Mouse (Mus musculus) kidney, embryonic 14.5 days (tissue): ENCODE results near the gene Lama2. TPM values are rescaled to one million over a fixed set of nuclear protein-coding genes. Genes with fewer than 3 reads are reported as not detected.

ENCODE experiments used
- ATAC-seq: fragments of 200-750 bp; cut with Nextera tagmentation; 2 replicates; pipeline ENCODE4 v1.8.0; 2017; ENCODE audit warnings: moderate number of reproducible peaks, mild to moderate bottlenecking, moderate TSS enrichment, moderate library complexity; ENCODE audit not compliant: low FRiP score, low TSS enrichment
- H3K27ac ChIP-seq: fragments of 300-500 bp; sonication (generic); 2 replicates; pipeline ENCODE4 v1.5.1; 2014; ENCODE audit warnings: low read depth, mild to moderate bottlenecking, low read length, moderate library complexity, mixed read lengths
- H3K27me3 ChIP-seq: fragments of 300-500 bp; sonication (generic); 2 replicates; pipeline ENCODE4 v1.6.1; 2014; ENCODE audit warnings: mild to moderate bottlenecking, low read length; ENCODE audit not compliant: control insufficient read depth, insufficient read depth
- H3K36me3 ChIP-seq: fragments of 300-500 bp; sonication (generic); 2 replicates; pipeline ENCODE4 v1.6.1; 2014; ENCODE audit warnings: low read length, mixed read lengths; ENCODE audit not compliant: control insufficient read depth, insufficient read depth
- H3K4me1 ChIP-seq: fragments of 300-500 bp; sonication (generic); 2 replicates; pipeline ENCODE4 v1.6.1; 2014; ENCODE audit warnings: low read length, mixed read lengths; ENCODE audit not compliant: control insufficient read depth, insufficient read depth
- H3K4me2 ChIP-seq: fragments of 300-500 bp; sonication (generic); replicated peaks from 2 replicates; pipeline ENCODE4 v1.6.1; 2014; ENCODE audit warnings: low read depth, mild to moderate bottlenecking, low read length
- H3K4me3 ChIP-seq: fragments of 300-500 bp; sonication (generic); 2 replicates; pipeline ENCODE4 v1.5.1; 2014; ENCODE audit warnings: mild to moderate bottlenecking, low read length
- H3K9ac ChIP-seq: fragments of 300-500 bp; sonication (generic); 2 replicates; pipeline ENCODE4 v1.6.1; 2014; ENCODE audit warnings: low read depth, mild to moderate bottlenecking, low read length, moderate library complexity
- H3K9me3 ChIP-seq: fragments of 300-500 bp; sonication (generic); 2 replicates; pipeline ENCODE4 v1.6.1; 2016; ENCODE audit warnings: low read length; ENCODE audit not compliant: control insufficient read depth
- WGBS: fragments of 180-500 bp; shearing (Covaris S2); extraction: QIAGEN DNeasy Blood & Tissue Kit; methylation state at CpG from one replicate; pipeline ENCODE4 v1.1.7; 2014; 5-methylcytosine and 5-hydroxymethylcytosine counted together
- polyA plus RNA-seq: library from polyadenylated mRNA; unstranded; fragments of >200 nt; fragmentation: Nextera tagmentation; extraction: Ambion mirVana; gene quantifications from 2 replicates; pipeline ENCODE4 v1.2.1, GENCODE M21; 2014

Gene Lama2
- polyA plus RNA-seq, 1 experiment from 2014 or later: 18.1 TPM

DNA sequence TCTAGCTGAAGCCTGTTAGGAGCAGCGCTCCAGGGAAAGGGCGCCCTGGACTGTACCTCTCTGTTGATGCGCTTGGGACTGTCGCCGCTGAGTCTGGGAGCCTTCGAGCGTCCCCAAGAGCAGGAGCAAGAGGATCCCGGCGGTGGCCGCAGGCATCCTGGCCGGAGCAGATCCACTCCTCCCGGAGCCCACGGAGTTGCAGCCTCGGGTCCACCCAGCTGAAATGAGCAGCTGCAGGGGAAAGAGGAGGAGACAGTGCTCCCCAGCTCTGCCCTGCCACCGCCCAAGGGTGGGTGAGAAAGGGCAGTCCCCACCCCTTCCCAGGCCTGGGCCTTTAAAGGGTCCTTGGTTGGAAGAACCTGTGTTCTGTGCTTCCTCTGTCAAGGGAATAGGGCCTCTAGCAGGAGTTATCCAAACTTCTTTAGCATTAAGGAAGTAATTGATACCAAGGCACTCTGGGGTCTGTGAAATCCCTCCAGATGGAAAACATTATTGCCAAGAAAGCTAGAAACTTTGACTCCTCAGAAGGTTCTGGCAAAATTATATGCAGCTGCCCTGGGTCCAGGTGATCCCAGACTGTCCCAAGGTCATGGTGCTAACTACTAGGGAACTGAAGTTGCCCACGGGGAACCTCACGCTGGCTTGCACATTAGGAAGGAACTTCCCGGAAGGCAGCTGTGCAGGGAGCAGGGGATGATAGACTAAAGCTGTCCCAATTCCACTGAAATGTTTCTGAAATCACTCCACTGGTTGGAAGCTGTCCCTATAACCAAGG, 2.7 kb downstream of the Lama2 start:
- peak overlapping the region; percentile 49 for H3K4me2 ChIP-seq
- H3K9ac ChIP-seq: peak overlapping the region; percentile 44
- no peaks in the 10 kb centered on the region for H3K4me1 ChIP-seq
- 9% methylated on average over 18 of the region's 18 CpGs for WGBS
- H3K36me3 ChIP-seq: no peaks in the 10 kb centered on the region
- no peaks in the 10 kb centered on the region for H3K9me3 ChIP-seq
- ATAC-seq: peak; percentile 90
- no peaks in the 10 kb centered on the region for H3K27me3 ChIP-seq
- H3K4me3 ChIP-seq: peak overlapping the region; percentile 45
- 0 out of 2 replicates have a peak overlapping the region, but pooled peaks have one; percentile 24 for H3K27ac ChIP-seq

DNA sequence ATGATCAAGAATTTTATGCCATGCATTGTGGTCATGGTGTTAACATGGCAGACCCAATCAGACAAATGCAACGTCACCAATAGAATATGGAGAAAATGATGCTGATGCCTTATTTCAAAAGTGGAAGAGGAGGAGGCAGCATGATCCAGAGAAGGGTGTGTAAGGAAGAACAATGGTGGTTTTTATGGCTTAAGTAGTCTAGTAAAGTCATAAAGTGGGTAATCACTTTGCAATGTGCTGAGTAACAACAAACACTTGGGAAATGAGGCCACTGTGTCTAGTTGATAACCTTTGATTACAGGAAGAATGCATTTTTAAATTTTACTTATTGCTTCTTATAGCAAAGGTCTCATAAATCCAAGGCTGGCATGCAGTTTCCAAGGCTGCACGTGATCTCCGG, 23.9 kb downstream of the Lama2 start:
- Histone ChIP-seq H3K4me3 (no peak overlapping the region), H3K27ac (no peak overlapping the region), H3K36me3 (no peaks in the 10 kb centered on the region), H3K9me3 (no peaks in the 10 kb centered on the region), H3K9ac (no peak overlapping the region), H3K27me3 (no peaks in the 10 kb centered on the region), H3K4me1 (no peaks in the 10 kb centered on the region), H3K4me2 (no peak overlapping the region)
- ATAC-seq: no peak
- 59% methylated on average over 3 of the region's 3 CpGs for WGBS

DNA sequence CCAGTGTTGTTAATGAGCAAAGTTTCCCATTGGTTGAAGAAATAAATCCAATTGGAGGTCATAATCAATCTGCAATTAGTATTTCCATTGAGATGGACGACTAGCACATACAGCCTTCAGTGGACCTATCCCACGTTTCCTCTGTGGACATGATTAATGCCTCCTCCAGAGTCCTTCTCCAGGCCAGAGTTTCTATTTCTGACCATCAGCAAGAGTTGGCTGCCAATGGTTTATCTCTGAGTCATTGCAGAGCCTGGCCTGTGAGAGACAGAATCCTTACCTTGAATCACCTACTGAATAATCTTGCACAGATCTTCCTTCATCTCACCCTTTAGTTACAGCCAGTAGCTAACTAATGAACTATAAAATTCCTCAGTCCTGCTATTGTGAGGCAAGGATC, 86.3 kb downstream of the Lama2 start:
- Histone ChIP-seq H3K4me3 (no peak overlapping the region), H3K9ac (no peak overlapping the region), H3K4me2 (no peak overlapping the region), H3K27me3 (no peaks in the 10 kb centered on the region), H3K4me1 (no peaks in the 10 kb centered on the region), H3K9me3 (no peaks in the 10 kb centered on the region), H3K36me3 (no peaks in the 10 kb centered on the region), H3K27ac (no peak overlapping the region)
- WGBS: 75% methylated on average over 2 of the region's 2 CpGs
- no peak for ATAC-seq

DNA sequence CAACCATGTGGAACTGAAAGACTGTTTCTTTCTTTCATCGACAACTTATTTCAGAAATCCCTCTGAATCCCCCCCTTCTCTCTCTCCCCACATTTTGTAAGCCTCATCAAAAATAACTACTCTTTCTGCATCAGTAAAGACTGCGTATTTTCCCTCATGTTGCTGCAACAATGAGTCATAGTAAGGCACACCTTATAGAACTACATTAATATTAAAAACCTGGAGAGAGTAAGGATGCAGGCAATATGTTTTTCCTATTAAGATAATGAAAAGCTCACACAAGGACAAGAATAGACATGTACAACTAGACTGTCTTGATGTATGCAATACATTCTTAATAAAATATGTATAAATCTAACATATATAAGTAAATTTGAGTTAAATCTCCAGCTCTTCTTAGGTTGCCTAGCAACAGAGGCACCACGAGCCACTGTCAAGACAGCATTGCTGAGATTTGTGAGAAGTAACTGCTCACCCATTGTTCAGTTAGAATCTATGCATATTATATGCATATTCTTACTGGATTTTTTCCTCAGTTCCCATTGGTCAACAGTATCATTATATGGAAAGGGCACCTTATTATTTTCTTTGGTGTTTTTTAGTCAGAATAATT, 110.6 kb downstream of the Lama2 start:
- 82% methylated on average over 3 of the region's 3 CpGs for WGBS
- Histone ChIP-seq H3K27me3 (no peaks in the 10 kb centered on the region), H3K9me3 (no peaks in the 10 kb centered on the region), H3K27ac (no peak overlapping the region), H3K4me1 (no peaks in the 10 kb centered on the region), H3K9ac (no peak overlapping the region), H3K4me2 (no peak overlapping the region), H3K36me3 (no peaks in the 10 kb centered on the region), H3K4me3 (no peak overlapping the region)
- no peak for ATAC-seq

DNA sequence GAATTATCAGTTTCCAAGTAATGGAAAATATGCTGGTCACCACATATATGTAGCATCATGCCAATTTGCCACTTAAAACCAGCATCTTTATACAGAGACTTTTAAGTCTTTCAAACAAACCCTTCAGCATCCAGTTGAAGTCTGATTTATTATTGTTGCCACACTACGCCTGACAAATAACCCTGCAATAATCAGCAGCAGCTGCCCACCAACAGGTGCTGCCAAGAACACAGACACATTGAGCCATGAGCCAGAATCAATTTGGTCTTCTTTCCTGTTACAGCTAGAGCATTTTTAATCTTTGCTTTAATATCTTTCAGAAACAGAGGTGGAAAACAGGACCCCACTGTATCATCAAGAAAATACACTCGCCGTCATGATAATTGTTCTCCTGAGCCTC, 118.7 kb downstream of the Lama2 start:
- WGBS: 83% methylated on average over 3 of the region's 3 CpGs
- H3K4me2 ChIP-seq: no peak overlapping the region
- no peaks in the 10 kb centered on the region for H3K27me3 ChIP-seq
- ATAC-seq: no peak
- no peak overlapping the region for H3K9ac ChIP-seq
- H3K27ac ChIP-seq: no peak overlapping the region
- H3K36me3 ChIP-seq: no peaks in the 10 kb centered on the region
- H3K4me3 ChIP-seq: no peak overlapping the region
- H3K9me3 ChIP-seq: no peaks in the 10 kb centered on the region
- no peaks in the 10 kb centered on the region for H3K4me1 ChIP-seq

DNA sequence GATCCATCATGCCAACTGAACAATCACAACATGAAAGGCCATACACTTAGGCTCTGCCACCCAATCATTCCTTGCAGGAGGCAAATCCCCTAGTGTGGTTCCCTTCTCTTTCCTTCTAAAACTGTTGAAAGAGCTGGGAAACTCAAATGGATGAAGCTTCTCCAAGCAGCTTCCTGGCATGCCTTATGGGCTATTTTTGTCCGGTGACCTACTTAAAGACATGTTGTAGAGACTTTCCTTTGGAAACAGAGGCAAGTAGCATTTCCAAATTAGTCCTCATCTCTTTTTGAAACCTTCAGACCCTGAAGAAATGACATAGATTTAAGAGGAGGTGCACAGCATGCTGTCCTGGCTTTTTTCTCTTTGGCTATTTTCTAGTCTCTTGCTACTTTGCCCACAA, 131.1 kb downstream of the Lama2 start:
- no peak for ATAC-seq
- 97% methylated on average over 1 of the region's 1 CpGs for WGBS
- Histone ChIP-seq H3K36me3 (no peaks in the 10 kb centered on the region), H3K4me2 (no peak overlapping the region), H3K9ac (no peak overlapping the region), H3K4me3 (no peak overlapping the region), H3K4me1 (no peaks in the 10 kb centered on the region), H3K9me3 (no peaks in the 10 kb centered on the region), H3K27me3 (no peaks in the 10 kb centered on the region), H3K27ac (no peak overlapping the region)

DNA sequence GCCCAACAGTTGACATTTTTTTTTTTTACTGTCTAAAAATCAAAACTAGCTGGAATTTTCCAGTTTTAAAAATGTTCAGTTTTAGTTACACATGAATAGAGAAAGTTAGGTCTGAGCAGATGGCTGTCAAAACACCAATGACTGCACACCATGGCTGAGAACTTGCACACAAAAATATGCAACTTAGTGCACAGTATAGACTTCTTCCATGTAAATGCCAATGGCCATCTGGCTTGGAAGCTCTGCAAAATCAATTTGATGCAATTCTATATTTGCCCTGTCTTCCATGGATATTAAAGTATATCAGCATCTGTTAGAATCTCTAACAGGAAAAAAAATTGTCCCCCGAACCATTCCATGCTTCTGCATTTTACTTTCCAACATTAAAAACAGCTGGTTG, 135.5 kb downstream of the Lama2 start:
- no peak for ATAC-seq
- no peaks in the 10 kb centered on the region for H3K9me3 ChIP-seq
- H3K27ac ChIP-seq: no peak overlapping the region
- H3K9ac ChIP-seq: no peak overlapping the region
- 87% methylated on average over 1 of the region's 1 CpGs for WGBS
- no peaks in the 10 kb centered on the region for H3K4me1 ChIP-seq
- no peak overlapping the region for H3K4me3 ChIP-seq
- H3K36me3 ChIP-seq: no peaks in the 10 kb centered on the region
- H3K4me2 ChIP-seq: no peak overlapping the region
- H3K27me3 ChIP-seq: no peaks in the 10 kb centered on the region

DNA sequence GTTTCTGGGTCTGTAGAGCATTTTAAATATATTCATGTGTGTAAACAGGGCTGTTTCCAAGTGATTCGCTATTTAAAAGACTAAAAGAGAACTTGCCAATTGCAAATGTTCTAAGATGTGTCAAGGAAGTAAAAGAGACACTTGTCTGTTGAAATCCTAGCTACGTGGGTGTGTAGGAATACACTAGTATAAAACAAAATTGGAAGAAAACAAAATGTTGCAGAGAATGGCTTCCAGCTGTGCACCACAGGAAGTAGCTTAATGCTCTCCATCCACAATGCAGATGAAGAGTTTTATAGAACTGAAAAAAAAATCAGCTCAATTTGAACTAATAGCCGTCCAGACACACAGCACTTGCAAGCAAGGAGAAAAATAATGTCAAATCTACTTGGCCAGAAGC, 144.0 kb downstream of the Lama2 start:
- H3K27me3 ChIP-seq: no peaks in the 10 kb centered on the region
- ATAC-seq: no peak
- H3K4me2 ChIP-seq: no peak overlapping the region
- H3K4me1 ChIP-seq: no peaks in the 10 kb centered on the region
- no peaks in the 10 kb centered on the region for H3K36me3 ChIP-seq
- H3K4me3 ChIP-seq: no peak overlapping the region
- H3K9me3 ChIP-seq: no peaks in the 10 kb centered on the region
- H3K27ac ChIP-seq: no peak overlapping the region
- H3K9ac ChIP-seq: no peak overlapping the region
- WGBS: 49% methylated on average over 3 of the region's 3 CpGs

DNA sequence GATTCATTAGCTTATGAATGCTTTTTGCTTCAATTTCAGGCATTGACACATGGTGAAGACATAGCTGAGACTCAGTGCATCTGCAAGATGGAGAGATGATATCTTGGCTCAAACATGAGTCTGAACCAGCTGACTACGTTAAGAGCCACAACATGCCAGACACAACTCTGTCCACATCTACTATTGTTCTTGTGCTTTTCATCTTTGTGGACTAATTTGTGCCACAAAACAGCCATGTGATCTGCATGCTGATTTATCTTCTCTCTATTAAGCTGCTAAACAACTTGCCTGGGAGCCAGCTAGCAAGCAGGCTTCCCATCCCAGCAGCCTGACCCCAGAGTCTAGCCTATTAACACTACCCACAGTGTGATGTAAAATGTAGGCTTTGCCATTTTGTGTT, 151.3 kb downstream of the Lama2 start:
- ATAC-seq: no peak
- no peaks in the 10 kb centered on the region for H3K27me3 ChIP-seq
- H3K36me3 ChIP-seq: no peaks in the 10 kb centered on the region
- no peak overlapping the region for H3K4me2 ChIP-seq
- H3K4me3 ChIP-seq: no peak overlapping the region
- WGBS: 91% methylated on average over 1 of the region's 1 CpGs
- no peaks in the 10 kb centered on the region for H3K4me1 ChIP-seq
- no peak overlapping the region for H3K27ac ChIP-seq
- no peaks in the 10 kb centered on the region for H3K9me3 ChIP-seq
- no peak overlapping the region for H3K9ac ChIP-seq
